Mouse (Mus musculus) embryonic fibroblast, embryonic 13.5 days (primary cell): ENCODE data around the gene Sec24d.

Experiments
- CTCF ChIP-seq: IDR thresholded peaks from 2 replicates; pipeline ENCODE4 v1.5.1; 2011; ENCODE audit warnings: mild to moderate bottlenecking, control low read depth, low read length, moderate library complexity, borderline replicate concordance; ENCODE audit not compliant: insufficient read depth
- POLR2A ChIP-seq: IDR thresholded peaks from 2 replicates; pipeline ENCODE4 v1.6.1; 2011; ENCODE audit warnings: low read depth, mild to moderate bottlenecking, control low read depth, low read length, moderate library complexity

GRCm38 (mm10) chr3:123237446-123237845 lies 29.8 kb upstream of the Sec24d start:
- TF ChIP-seq CTCF = no peak
- TF ChIP-seq POLR2A = no peak
